Mouse (Mus musculus) ovary, postnatal 36 days (tissue): ENCODE results near the gene Rab26.
A peak's percentile ranks its signal among the peaks of the same experiment; 100 is the strongest.

Experiments used
- DNase-seq: peaks from one replicate; pipeline ENCODE4 v3.0.0; 2022; ENCODE audit warnings: low spot score, mixed read lengths

The Rab26 gene

GRCm38 (mm10) chr17:24546234-24546633 is 12.2 kb upstream of the Rab26 start:
- DNase-seq: no peak

GRCm38 (mm10) chr17:24545247-24545646 is 11.2 kb upstream of the Rab26 start:
- no peak for DNase-seq

GRCm38 (mm10) chr17:24544613-24545012 is 10.6 kb upstream of the Rab26 start:
- DNase-seq: no peak

GRCm38 (mm10) chr17:24540375-24540774 is 6.4 kb upstream of the Rab26 start:
- no peak for DNase-seq

- DNase-seq: peak; percentile 41
Measured at GRCm38 (mm10) chr17:24538950-24539349, 4.9 kb upstream of the Rab26 start.

GRCm38 (mm10) chr17:24537536-24537935 is 3.5 kb upstream of the Rab26 start:
- no peak for DNase-seq

GRCm38 (mm10) chr17:24535300-24535699 is 1.3 kb upstream of the Rab26 start:
- DNase-seq: no peak

GRCm38 (mm10) chr17:24533099-24533992 is 664 bp downstream of the Rab26 start:
- DNase-seq: peak; percentile 85

GRCm38 (mm10) chr17:24532045-24532444 is 2.0 kb downstream of the Rab26 start:
- no peak for DNase-seq

- DNase-seq: no peak
Measured at GRCm38 (mm10) chr17:24531064-24531463, 2.9 kb downstream of the Rab26 start.

- DNase-seq: no peak
Measured at GRCm38 (mm10) chr17:24530361-24531050, 3.5 kb downstream of the Rab26 start.

GRCm38 (mm10) chr17:24529883-24530282 is 4.1 kb downstream of the Rab26 start:
- DNase-seq: no peak

- peak; percentile 59 for DNase-seq
Measured at GRCm38 (mm10) chr17:24529007-24529451, 5.0 kb downstream of the Rab26 start.

GRCm38 (mm10) chr17:24528560-24528918 is 5.5 kb downstream of the Rab26 start:
- DNase-seq: no peak

- DNase-seq: peak; percentile 85
Measured at GRCm38 (mm10) chr17:24527723-24528559, 6.1 kb downstream of the Rab26 start, which contains the start of gene Traf7. Gene Traf7, minus strand, starts transcription at chr17:24527938.

GRCm38 (mm10) chr17:24527315-24527714 is 6.7 kb downstream of the Rab26 start:
- DNase-seq: no peak

GRCm38 (mm10) chr17:24524734-24525133 is 9.3 kb downstream of the Rab26 start:
- DNase-seq: no peak

GRCm38 (mm10) chr17:24520450-24520849 is 13.6 kb downstream of the Rab26 start:
- no peak for DNase-seq

GRCm38 (mm10) chr17:24514270-24515257 is 19.4 kb downstream of the Rab26 start:
- no peak for DNase-seq

GRCm38 (mm10) chr17:24513609-24514008 is 20.4 kb downstream of the Rab26 start:
- peak; percentile 54 for DNase-seq
